Mouse (Mus musculus) erythroblast, embryonic 14.5 days (primary cell): ENCODE data around the gene Tff3.

ENCODE experiments used
- GATA1 ChIP-seq: IDR thresholded peaks from 2 replicates; pipeline ENCODE4 v1.6.1; 2012; ENCODE audit warnings: low read length, inconsistent platforms, mixed read lengths
- TAL1 ChIP-seq: IDR thresholded peaks from 3 replicates; pipeline ENCODE4 v1.6.1; 2012; ENCODE audit warnings: low read length, inconsistent platforms, mixed read lengths

DNA sequence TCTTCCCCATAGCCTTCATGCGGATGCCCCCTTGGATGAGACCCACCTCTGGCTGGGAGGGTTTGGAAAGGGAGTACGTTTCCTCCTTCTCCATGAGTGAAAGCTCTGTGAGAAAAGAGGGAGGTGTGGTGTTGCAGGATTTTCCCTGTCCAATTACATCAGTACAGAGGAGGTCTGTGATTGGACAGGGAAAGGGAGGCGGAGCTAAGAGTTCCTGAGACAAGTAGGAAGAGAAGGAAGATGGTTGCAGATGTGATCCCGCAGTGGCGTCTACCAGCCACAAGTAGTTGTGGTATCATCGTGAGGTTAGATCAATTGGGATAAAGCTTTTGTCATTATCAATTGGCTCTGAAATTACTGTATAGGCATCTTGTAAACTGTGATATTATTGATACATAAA is 28.5 kb upstream of the Tff3 start:
- TF ChIP-seq GATA1 = no peak
- TF ChIP-seq TAL1 = no peak
